Mouse (Mus musculus) embryonic fibroblast, embryonic 13.5 days (primary cell): ENCODE measurements around the gene Bcl3.

ENCODE experiments used
- CTCF ChIP-seq: IDR thresholded peaks from 2 replicates; pipeline ENCODE4 v1.5.1; 2011; ENCODE audit warnings: mild to moderate bottlenecking, control low read depth, low read length, moderate library complexity, borderline replicate concordance; ENCODE audit not compliant: insufficient read depth
- POLR2A ChIP-seq: IDR thresholded peaks from 2 replicates; pipeline ENCODE4 v1.6.1; 2011; ENCODE audit warnings: low read depth, mild to moderate bottlenecking, control low read depth, low read length, moderate library complexity

- no peak for TF ChIP-seq CTCF
- TF ChIP-seq POLR2A = peak; percentile 58
Measured at GRCm38 (mm10) chr7:19826756-19827155, 4.2 kb upstream of the Bcl3 start.
